Mouse (Mus musculus) lung, embryonic 15.5 days (tissue): ENCODE measurements around the gene Nexn. TPM values are rescaled to one million over a fixed set of nuclear protein-coding genes. Genes with fewer than 3 reads are reported as not detected.
"Not testable (repeated sequence)": the region's sequence is repeated elsewhere in the genome, so short reads cannot be mapped to it uniquely, and the experiment has no call there.

Experiments
- ATAC-seq: fragments of 200-750 bp; cut with Nextera tagmentation; 2 replicates; pipeline ENCODE4 v1.8.0; 2017; ENCODE audit warnings: moderate number of reproducible peaks, borderline replicate concordance; ENCODE audit not compliant: low FRiP score, low TSS enrichment; ENCODE audit errors: extremely low read depth
- H3K27ac ChIP-seq: fragments of 300-500 bp; sonication (generic); 2 replicates; pipeline ENCODE4 v1.5.1; 2015; ENCODE audit warnings: moderate library complexity, mild to moderate bottlenecking, inconsistent platforms
- H3K27me3 ChIP-seq: fragments of 300-500 bp; sonication (generic); 2 replicates; pipeline ENCODE4 v1.6.1; 2015; ENCODE audit warnings: inconsistent platforms
- H3K36me3 ChIP-seq: fragments of 300-500 bp; sonication (generic); 2 replicates; pipeline ENCODE4 v1.6.1; 2015; ENCODE audit warnings: inconsistent platforms
- H3K4me1 ChIP-seq: fragments of 300-500 bp; sonication (generic); 2 replicates; pipeline ENCODE4 v1.6.1; 2015; ENCODE audit warnings: inconsistent platforms
- H3K4me2 ChIP-seq: fragments of 300-500 bp; sonication (generic); 2 replicates; pipeline ENCODE4 v1.6.1; 2015; ENCODE audit warnings: inconsistent platforms, mild to moderate bottlenecking, moderate library complexity
- H3K4me3 ChIP-seq: fragments of 300-500 bp; sonication (generic); 2 replicates; pipeline ENCODE4 v1.5.1; 2015; ENCODE audit warnings: mild to moderate bottlenecking, inconsistent platforms
- H3K9ac ChIP-seq: fragments of 300-500 bp; sonication (generic); 2 replicates; pipeline ENCODE4 v1.6.1; 2015; ENCODE audit warnings: inconsistent platforms
- H3K9me3 ChIP-seq: fragments of 300-500 bp; sonication (generic); 2 replicates; pipeline ENCODE4 v1.6.1; 2016; ENCODE audit warnings: inconsistent platforms
- WGBS: fragments of 180-500 bp; shearing (Covaris S2); methylation state at CpG from one replicate; pipeline ENCODE4 v1.1.7; 2015; 5-methylcytosine and 5-hydroxymethylcytosine counted together
- polyA plus RNA-seq: library from polyadenylated mRNA; unstranded; fragments of >200 nt; fragmentation: Nextera tagmentation; extraction: Ambion mirVana; gene quantifications from 2 replicates; pipeline ENCODE4 v1.2.1, GENCODE M21; 2015

Gene Nexn
- 64.4 and 75.1 TPM in 2 replicates for polyA plus RNA-seq

DNA sequence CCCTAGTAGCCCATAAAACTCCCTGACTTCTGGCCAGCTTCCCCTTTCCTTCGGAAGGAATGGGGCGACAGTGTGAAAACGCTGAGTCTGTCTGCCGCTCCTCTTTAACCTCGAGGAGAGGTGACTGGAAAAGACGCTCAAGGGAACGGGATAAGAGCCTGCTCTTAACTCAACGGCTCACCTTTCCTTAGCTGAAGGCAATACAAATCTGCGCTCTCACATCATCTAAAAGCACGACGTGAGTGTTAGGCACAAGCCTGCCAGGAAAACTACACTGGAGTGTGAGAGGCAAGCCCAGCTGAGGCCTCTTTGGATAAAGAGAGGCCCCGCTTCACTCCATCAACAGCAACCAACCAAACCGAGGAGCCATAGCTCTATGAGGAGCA, at the start of gene Nexn:
Gene Nexn, minus strand, starts transcription at position 315 of the 386 bp plus-strand sequence.
- Histone ChIP-seq H3K36me3 (no peaks in the 10 kb centered on the region), H3K27me3 (peaks cover 13% of the 10 kb centered on the region; the same call in 1 of the 2 replicates), H3K27ac (peak within 1 kb of the TSS; percentile 94), H3K9ac (peak within 1 kb of the TSS; percentile 87), H3K4me3 (peak within 1 kb of the TSS; percentile 67), H3K4me2 (peak within 1 kb of the TSS; percentile 80), H3K9me3 (no peaks in the 10 kb centered on the region), H3K4me1 (peaks cover 23% of the 10 kb centered on the region)
- ATAC-seq, result peak; percentile 48
- 4% methylated on average over 13 of the region's 13 CpGs for WGBS

DNA sequence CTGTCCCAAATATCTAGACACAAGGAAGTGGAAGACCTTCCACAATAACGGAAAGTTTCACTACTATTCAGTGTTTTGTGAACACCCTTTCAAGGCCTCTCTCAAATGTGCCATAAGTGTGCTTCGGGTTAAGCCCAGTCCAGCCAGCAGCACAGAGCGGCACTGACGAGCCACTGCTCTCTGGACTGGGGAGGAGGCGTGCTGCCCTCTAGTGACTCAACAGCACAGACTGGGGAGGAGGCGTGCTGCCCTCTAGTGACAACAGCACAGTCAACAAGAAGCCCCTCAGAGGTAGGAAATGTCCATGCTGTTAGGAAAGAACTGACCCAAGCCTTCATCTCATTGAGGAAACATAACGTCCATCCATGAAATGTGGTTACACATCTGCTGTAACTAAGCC, 49.5 kb upstream of the Nexn start:
- H3K4me2 ChIP-seq, result no peak overlapping the region
- peak; percentile 93 for ATAC-seq
- H3K4me3 ChIP-seq, result no peak overlapping the region
- WGBS, result 8% methylated on average over 7 of the region's 7 CpGs
- H3K9ac ChIP-seq, result no peak overlapping the region
- no peaks in the 10 kb centered on the region for H3K4me1 ChIP-seq
- H3K27ac ChIP-seq, result no peak overlapping the region
- peaks cover 11% of the 10 kb centered on the region for H3K36me3 ChIP-seq
- H3K27me3 ChIP-seq, result no peaks in the 10 kb centered on the region
- H3K9me3 ChIP-seq, result no peaks in the 10 kb centered on the region

DNA sequence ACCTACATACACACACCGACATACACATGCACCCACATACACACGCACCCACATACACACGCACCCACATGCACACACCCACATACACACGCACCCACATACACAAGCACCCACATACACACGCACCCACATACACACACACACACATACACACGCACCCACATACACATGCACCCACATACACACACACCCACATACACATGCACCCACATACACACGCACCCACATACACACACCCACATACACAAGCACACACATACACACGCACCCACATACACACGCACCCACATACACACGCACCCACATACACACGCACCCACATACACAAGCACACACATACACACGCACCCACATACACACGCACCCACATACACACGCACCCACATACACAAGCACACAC, 48.5 kb upstream of the Nexn start:
- 76% methylated on average over 14 of the region's 14 CpGs for WGBS

DNA sequence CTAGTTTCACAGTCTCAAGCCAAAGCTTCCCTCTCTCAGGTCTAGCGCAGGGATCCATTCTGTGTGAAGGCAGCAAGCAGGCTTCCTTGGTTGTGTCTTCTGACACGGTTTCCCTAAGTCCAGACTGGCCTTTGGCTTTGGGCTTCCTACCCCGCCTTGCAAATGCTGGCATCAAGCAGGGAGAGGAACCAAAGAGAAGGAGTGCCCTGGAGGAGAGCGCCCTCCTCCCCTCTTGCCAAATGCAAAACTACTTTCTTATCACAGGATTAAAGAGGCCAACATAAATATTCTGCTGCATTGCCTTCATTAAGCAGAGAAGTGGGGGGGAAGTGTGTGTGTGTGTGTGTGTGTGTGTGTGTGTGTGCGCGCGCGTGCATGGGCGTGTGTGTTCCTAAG, 43.1 kb upstream of the Nexn start:
- 61% methylated on average over 9 of the region's 9 CpGs for WGBS
- Histone ChIP-seq H3K9me3 (no peaks in the 10 kb centered on the region), H3K27me3 (no peaks in the 10 kb centered on the region), H3K9ac (peak overlapping the region; percentile 13; the same call in 1 of the 2 replicates), H3K27ac (peak overlapping the region; percentile 90), H3K4me1 (peaks cover 37% of the 10 kb centered on the region), H3K4me2 (no peak overlapping the region), H3K4me3 (no peak overlapping the region), H3K36me3 (0 out of 2 replicates have a peak, but pooled peaks cover 6% of the 10 kb centered on the region)
- peak; percentile 17; the same call in 1 of the 2 replicates for ATAC-seq

More for the DNA sequence above, 48.5 kb upstream of the Nexn start:
- H3K4me1 ChIP-seq, H3K9ac ChIP-seq, H3K36me3 ChIP-seq, H3K27ac ChIP-seq, H3K4me3 ChIP-seq, H3K9me3 ChIP-seq, ATAC-seq, H3K27me3 ChIP-seq, H3K4me2 ChIP-seq: not testable (repeated sequence)

DNA sequence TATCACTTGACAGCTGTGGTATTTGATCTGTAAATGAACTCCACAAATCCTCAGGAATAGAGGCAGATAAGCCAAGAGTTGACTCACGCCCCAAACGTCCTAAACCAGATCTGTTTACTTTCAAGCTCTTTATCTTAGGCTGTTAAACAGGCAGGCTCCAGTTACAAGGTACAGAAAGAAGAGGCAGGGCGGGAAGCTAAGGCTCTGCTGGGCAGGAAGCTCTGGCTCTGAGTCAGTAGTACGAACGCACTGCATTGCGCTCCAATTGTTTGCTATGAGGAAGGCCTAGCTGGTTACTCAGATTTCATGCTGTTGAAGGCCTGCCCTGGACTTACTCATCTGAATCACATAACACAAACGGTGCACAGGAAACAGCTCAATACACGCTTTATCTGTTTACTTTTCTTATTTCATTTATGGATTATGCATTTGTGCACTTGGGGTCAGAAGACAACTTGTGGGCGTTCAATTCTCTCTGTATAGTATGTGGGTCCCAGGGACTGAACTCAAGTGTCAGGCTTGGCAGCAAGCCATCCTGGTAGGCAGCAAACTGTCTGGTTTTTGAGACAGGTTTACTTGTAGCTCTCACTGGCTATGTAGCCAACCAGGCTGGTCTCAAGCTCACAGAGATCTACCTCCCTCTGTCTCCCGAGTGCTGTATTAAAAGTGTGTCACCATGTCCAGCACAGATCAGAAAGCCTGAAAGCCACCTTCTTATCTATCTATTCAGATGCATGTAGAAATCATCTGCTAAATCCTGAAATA, 42.5 kb upstream of the Nexn start:
- no peak overlapping the region for H3K4me2 ChIP-seq
- H3K4me3 ChIP-seq, result no peak overlapping the region
- ATAC-seq, result peak; percentile 61; the same call in 1 of the 2 replicates
- H3K9ac ChIP-seq, result peak overlapping the region; percentile 13; the same call in 1 of the 2 replicates
- H3K27ac ChIP-seq, result peak overlapping the region; percentile 90
- no peaks in the 10 kb centered on the region for H3K9me3 ChIP-seq
- no peaks in the 10 kb centered on the region for H3K27me3 ChIP-seq
- H3K4me1 ChIP-seq, result peaks cover 42% of the 10 kb centered on the region
- 0 out of 2 replicates have a peak, but pooled peaks cover 6% of the 10 kb centered on the region for H3K36me3 ChIP-seq
- 8% methylated on average over 10 of the region's 10 CpGs for WGBS

DNA sequence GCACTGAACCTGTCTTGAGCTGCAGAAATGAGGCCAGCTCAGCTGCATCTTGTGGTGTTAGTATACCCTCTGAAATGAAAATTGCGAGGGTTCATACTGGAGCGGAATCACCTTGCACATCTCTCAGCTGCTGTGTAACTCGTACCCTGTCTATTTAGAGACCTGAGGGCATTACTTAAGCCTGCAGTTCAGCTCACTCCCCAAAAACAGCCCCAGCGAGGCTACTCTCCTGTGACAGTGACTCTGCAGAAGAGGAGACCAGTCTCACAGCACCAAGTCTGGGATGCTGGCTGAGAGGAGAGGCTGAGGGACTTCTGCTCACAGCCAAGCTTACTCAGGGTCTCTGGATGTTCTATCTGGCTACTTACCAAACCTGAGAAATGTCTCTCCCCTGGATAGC, 39.8 kb upstream of the Nexn start:
- no peak overlapping the region for H3K4me3 ChIP-seq
- peaks cover 52% of the 10 kb centered on the region for H3K4me1 ChIP-seq
- H3K36me3 ChIP-seq, result no peaks in the 10 kb centered on the region
- H3K27me3 ChIP-seq, result no peaks in the 10 kb centered on the region
- WGBS, result 94% methylated on average over 4 of the region's 4 CpGs
- H3K9ac ChIP-seq, result no peak overlapping the region
- H3K4me2 ChIP-seq, result no peak overlapping the region
- no peaks in the 10 kb centered on the region for H3K9me3 ChIP-seq
- H3K27ac ChIP-seq, result peak overlapping the region; percentile 85; the same call in 1 of the 2 replicates
- no peak for ATAC-seq

DNA sequence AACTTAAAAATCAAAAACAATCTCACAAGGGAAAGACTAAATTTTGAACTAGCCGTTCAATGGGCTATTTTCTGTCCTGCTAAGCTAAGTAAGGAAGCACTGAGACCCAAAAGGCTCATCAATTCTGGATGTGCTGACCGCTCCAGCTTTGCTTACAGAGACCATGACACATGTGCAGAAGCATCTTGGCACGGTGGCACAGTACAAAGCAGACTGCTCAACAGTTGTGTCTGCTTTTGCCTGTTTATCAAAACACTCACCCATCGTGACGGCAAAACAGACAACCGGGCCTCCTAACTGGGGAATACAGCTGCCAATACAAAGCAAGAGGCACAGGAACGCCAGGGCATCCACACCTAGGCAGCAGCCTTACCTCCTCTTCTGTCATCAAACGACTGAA, 38.9 kb upstream of the Nexn start:
- H3K36me3 ChIP-seq, result no peaks in the 10 kb centered on the region
- no peaks in the 10 kb centered on the region for H3K9me3 ChIP-seq
- no peak overlapping the region for H3K4me3 ChIP-seq
- ATAC-seq, result no peak
- H3K27ac ChIP-seq, result peak overlapping the region; percentile 85
- H3K27me3 ChIP-seq, result no peaks in the 10 kb centered on the region
- H3K4me1 ChIP-seq, result peaks cover 51% of the 10 kb centered on the region
- H3K9ac ChIP-seq, result no peak overlapping the region
- H3K4me2 ChIP-seq, result no peak overlapping the region
- WGBS, result 52% methylated on average over 8 of the region's 8 CpGs

DNA sequence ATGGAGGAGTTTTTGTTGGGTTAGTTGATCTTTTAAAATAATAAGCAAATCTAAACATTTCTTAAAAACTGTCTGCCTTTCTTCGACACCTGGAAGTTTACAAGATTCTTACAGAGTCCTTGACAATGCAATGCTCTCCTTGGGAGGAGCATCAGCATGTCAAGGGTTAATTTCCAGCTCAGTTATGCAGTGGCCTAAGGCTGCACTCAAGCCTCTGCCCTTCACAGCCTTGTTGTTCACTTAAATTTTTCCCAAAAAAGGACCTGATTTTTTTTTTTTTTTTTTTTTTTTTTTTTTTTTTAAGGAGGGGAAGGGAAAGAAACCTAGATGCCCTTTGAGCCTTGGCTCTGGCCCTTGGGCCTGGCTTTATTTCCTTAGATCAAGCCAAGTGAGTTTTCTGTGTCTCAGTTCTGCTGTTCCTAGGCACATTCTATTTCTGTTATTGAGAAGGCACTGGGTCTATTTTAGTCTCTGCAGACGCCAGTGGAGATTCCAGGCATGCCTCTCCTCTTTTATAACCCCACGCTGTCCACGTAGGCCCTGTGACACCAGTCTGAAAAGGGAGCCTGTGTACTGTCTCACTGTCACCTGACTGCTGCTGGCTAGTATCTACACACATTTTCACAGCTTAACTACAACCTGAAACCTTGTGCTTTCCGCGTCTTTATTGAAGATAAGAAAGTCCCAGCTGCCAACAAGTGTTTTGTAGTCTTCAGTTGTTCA, 38.1 kb upstream of the Nexn start:
- Histone ChIP-seq H3K27ac (peak overlapping the region; percentile 85), H3K9ac (no peak overlapping the region), H3K4me2 (no peak overlapping the region), H3K27me3 (no peaks in the 10 kb centered on the region), H3K4me3 (no peak overlapping the region), H3K4me1 (peaks cover 43% of the 10 kb centered on the region), H3K9me3 (no peaks in the 10 kb centered on the region), H3K36me3 (no peaks in the 10 kb centered on the region)
- no peak for ATAC-seq
- WGBS, result 30% methylated on average over 6 of the region's 6 CpGs

DNA sequence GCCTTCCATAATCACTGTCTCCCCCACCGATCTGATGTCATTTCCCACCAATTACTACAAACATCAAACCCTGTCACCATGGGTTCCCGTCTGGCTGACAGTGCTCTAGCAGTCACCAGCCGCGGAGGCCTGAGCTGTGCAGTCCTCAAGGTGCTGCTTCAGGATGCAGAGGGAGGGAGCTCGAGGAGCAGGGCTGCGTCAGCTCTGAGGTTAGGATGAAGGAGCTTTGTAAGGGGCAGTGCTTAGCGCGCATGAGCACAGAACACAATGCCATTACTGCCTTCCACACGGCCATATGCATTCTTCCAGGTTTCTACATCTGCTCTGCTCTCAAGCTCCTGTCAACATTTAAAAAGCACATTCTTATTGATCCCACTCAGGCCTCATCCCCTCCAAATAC, 36.8 kb upstream of the Nexn start:
- Histone ChIP-seq H3K4me2 (no peak overlapping the region), H3K9ac (no peak overlapping the region), H3K4me1 (peaks cover 33% of the 10 kb centered on the region), H3K9me3 (no peaks in the 10 kb centered on the region), H3K27ac (peak overlapping the region; percentile 85), H3K36me3 (no peaks in the 10 kb centered on the region), H3K4me3 (no peak overlapping the region), H3K27me3 (no peaks in the 10 kb centered on the region)
- 60% methylated on average over 9 of the region's 9 CpGs for WGBS
- no peak for ATAC-seq

DNA sequence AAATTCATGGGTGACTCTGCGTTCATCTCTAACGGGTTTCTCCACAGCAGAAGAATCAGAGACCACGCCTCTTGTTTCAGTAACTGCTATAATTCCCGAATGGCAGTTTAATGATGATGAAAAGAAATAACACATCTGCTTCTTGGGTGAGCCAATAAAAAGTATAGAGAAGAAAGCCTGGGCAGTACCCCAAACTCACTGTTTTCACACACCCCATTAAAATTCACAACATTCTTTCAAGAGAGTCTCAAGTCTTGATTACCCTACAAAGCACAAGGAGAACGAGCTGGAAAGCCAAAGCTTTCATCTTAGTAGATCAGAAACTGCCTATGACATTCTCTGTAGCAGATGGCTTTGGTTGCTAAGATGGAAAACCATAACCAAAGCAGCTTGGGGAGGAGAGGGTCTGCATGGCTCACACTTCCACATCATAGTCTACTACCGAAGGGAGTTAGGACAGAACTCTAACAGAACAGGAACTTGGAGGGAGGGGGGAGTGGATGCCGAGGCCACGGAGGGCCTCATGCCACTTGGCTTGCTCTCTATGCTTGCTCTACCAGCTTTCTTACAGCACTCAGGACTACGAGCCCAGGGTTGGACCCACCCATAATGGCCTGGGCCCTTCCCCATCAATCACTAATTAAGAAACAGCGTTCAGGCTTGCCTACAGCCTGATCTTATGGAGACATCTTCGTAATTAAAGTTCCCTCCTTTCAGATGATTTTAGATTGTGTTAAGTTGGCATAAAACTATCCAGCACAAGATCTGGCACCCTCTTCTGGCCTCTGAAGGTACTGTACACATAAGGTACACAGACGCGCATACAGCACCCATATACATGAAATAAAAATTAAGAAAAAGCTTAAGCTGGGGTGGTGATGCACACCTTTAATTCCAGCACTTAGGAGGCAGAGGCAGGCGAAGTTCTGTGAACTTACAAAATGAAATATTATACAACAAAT, 34.5 kb upstream of the Nexn start:
- no peaks in the 10 kb centered on the region for H3K27me3 ChIP-seq
- 56% methylated on average over 14 of the region's 14 CpGs for WGBS
- H3K27ac ChIP-seq, result peak overlapping the region; percentile 96
- peaks cover 31% of the 10 kb centered on the region for H3K4me1 ChIP-seq
- H3K36me3 ChIP-seq, result 0 out of 2 replicates have a peak, but pooled peaks cover 3% of the 10 kb centered on the region
- H3K9ac ChIP-seq, result no peak overlapping the region
- no peak overlapping the region for H3K4me2 ChIP-seq
- ATAC-seq, result peak; percentile 88
- H3K4me3 ChIP-seq, result no peak overlapping the region
- no peaks in the 10 kb centered on the region for H3K9me3 ChIP-seq

DNA sequence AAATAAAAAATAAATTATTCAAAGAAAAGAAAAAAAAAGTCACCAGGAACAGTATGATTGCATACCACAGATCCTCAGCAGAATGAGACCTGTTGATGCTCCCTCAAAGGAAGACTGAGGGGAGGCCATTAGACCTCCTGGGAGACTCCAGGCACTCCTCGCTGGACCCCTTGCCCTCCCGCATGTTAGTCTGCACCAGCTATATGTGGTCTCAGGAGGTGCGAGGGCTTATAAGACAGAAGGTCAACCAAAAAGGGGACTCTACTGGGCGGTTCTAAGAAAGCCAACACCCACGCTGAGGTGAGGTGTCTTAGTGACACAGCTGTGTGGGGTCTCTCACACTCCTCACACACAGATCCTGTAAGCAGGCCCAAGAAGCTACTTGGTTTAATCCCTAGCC, 29.7 kb upstream of the Nexn start:
- WGBS, result 88% methylated on average over 5 of the region's 5 CpGs
- H3K9me3 ChIP-seq, result no peaks in the 10 kb centered on the region
- no peak for ATAC-seq
- H3K4me1 ChIP-seq, result peaks cover 25% of the 10 kb centered on the region
- no peak overlapping the region for H3K4me2 ChIP-seq
- no peak overlapping the region for H3K4me3 ChIP-seq
- H3K36me3 ChIP-seq, result peaks cover 3% of the 10 kb centered on the region; the same call in 1 of the 2 replicates
- no peak overlapping the region for H3K9ac ChIP-seq
- H3K27me3 ChIP-seq, result no peaks in the 10 kb centered on the region
- peak overlapping the region; percentile 53; the same call in 1 of the 2 replicates for H3K27ac ChIP-seq
